Mouse (Mus musculus): ENCODE data around the gene Aunip. TPM values are rescaled to one million over a fixed set of nuclear protein-coding genes. Genes with fewer than 3 reads are reported as not detected.

Aunip gene
- polyA plus RNA-seq, 1 experiment from 2014 or later: 14.1 TPM

- H3K4me2 ChIP-seq: no peak overlapping the region
- H3K4me1 ChIP-seq: peaks cover 9% of the 10 kb centered on the region
- H3K27me3 ChIP-seq: no peaks in the 10 kb centered on the region
- H3K9ac ChIP-seq: no peak overlapping the region
- H3K27ac ChIP-seq: no peak overlapping the region
- 89% methylated on average over 6 of the region's 6 CpGs for WGBS
- no peak overlapping the region for H3K4me3 ChIP-seq (replicated peaks)
- ATAC-seq (ENCODE audit: low FRiP score): no peak
- H3K36me3 ChIP-seq (replicated peaks): peaks cover 10% of the 10 kb centered on the region
- H3K9me3 ChIP-seq: no peaks in the 10 kb centered on the region
These were observed 53.3 kb downstream of the Aunip start for GRCm38 (mm10) chr4:134564093-134564492.

GRCm38 (mm10) chr4:134567377-134568226 lies 56.8 kb downstream of the Aunip start:
- H3K36me3 ChIP-seq (replicated peaks): peaks cover 10% of the 10 kb centered on the region
- no peak overlapping the region for H3K4me3 ChIP-seq (replicated peaks)
- H3K4me1 ChIP-seq: peaks cover 9% of the 10 kb centered on the region
- H3K9me3 ChIP-seq: no peaks in the 10 kb centered on the region
- ATAC-seq (ENCODE audit: low FRiP score): peak; percentile 61; the same call in 1 of the 2 replicates
- no peaks in the 10 kb centered on the region for H3K27me3 ChIP-seq
- 21% methylated on average over 19 of the region's 19 CpGs for WGBS
- H3K27ac ChIP-seq: no peak overlapping the region
- peak overlapping the region; percentile 28; the same call in 1 of the 2 replicates for H3K4me2 ChIP-seq
- H3K9ac ChIP-seq: no peak overlapping the region

- Histone ChIP-seq H3K36me3 (replicated peaks) (peaks cover 10% of the 10 kb centered on the region), H3K27me3 (no peaks in the 10 kb centered on the region), H3K27ac (no peak overlapping the region), H3K9ac (no peak overlapping the region), H3K4me3 (replicated peaks) (no peak overlapping the region), H3K4me1 (peaks cover 9% of the 10 kb centered on the region), H3K9me3 (no peaks in the 10 kb centered on the region), H3K4me2 (no peak overlapping the region)
- no peak for ATAC-seq (ENCODE audit: low FRiP score)
- WGBS: 73% methylated on average over 6 of the region's 6 CpGs
These were observed 58.4 kb downstream of the Aunip start for GRCm38 (mm10) chr4:134569205-134569604.

GRCm38 (mm10) chr4:134569831-134570230 lies 59.0 kb downstream of the Aunip start:
- H3K9ac ChIP-seq: no peak overlapping the region
- no peaks in the 10 kb centered on the region for H3K27me3 ChIP-seq
- ATAC-seq (ENCODE audit: low FRiP score): no peak
- H3K27ac ChIP-seq: no peak overlapping the region
- H3K4me2 ChIP-seq: no peak overlapping the region
- H3K36me3 ChIP-seq (replicated peaks): peaks cover 10% of the 10 kb centered on the region
- peaks cover 9% of the 10 kb centered on the region for H3K4me1 ChIP-seq
- H3K4me3 ChIP-seq (replicated peaks): no peak overlapping the region
- WGBS: 85% methylated on average over 8 of the region's 8 CpGs
- H3K9me3 ChIP-seq: no peaks in the 10 kb centered on the region

GRCm38 (mm10) chr4:134570704-134571451 lies 60.1 kb downstream of the Aunip start:
- no peaks in the 10 kb centered on the region for H3K9me3 ChIP-seq
- H3K4me1 ChIP-seq: peaks cover 17% of the 10 kb centered on the region
- no peak overlapping the region for H3K4me3 ChIP-seq (replicated peaks)
- ATAC-seq (ENCODE audit: low FRiP score): no peak
- H3K9ac ChIP-seq: no peak overlapping the region
- H3K27me3 ChIP-seq: no peaks in the 10 kb centered on the region
- 75% methylated on average over 14 of the region's 14 CpGs for WGBS
- H3K27ac ChIP-seq: no peak overlapping the region; the same call in 1 of the 2 replicates
- H3K4me2 ChIP-seq: no peak overlapping the region
- H3K36me3 ChIP-seq (replicated peaks): no peaks in the 10 kb centered on the region

- no peak for ATAC-seq (ENCODE audit: low FRiP score)
- Histone ChIP-seq H3K9ac (no peak overlapping the region), H3K4me2 (no peak overlapping the region), H3K4me1 (peaks cover 14% of the 10 kb centered on the region), H3K27me3 (no peaks in the 10 kb centered on the region), H3K36me3 (replicated peaks) (no peaks in the 10 kb centered on the region), H3K9me3 (no peaks in the 10 kb centered on the region), H3K4me3 (replicated peaks) (no peak overlapping the region), H3K27ac (no peak overlapping the region)
- 89% methylated on average over 24 of the region's 24 CpGs for WGBS
These were observed 61.9 kb downstream of the Aunip start for GRCm38 (mm10) chr4:134572449-134573300.

Small RNAs within 50 kb of the gene (microRNA-seq; reads per million reads assigned to microRNA genes)
- 3.6 reads per million, percentile 11 among the genes with 10 or more reads in this experiment for gene Gm23634
- gene Mir6403: not detected

Other genes starting within 250 kb of the Aunip start
- gene Pdik1l, start 223.1 kb upstream of the Aunip start, polyA plus RNA-seq (2016; fragmentation: Nextera tagmentation; extraction: Ambion mirVana): 33.3 and 34.8 TPM in 2 replicates
- gene Trim63, start 195.9 kb upstream of the Aunip start, polyA plus RNA-seq (2016; fragmentation: Nextera tagmentation; extraction: Ambion mirVana): 0.17 and 0.27 TPM in 2 replicates
- not detected in 2 replicates for gene Slc30a2, start 167.8 kb upstream of the Aunip start, polyA plus RNA-seq (2016; fragmentation: Nextera tagmentation; extraction: Ambion mirVana)
- 0.32 and 0.37 TPM in 2 replicates for gene Extl1, start 127.1 kb upstream of the Aunip start, polyA plus RNA-seq (2016; fragmentation: Nextera tagmentation; extraction: Ambion mirVana)
- 7.2 and 8.3 TPM in 2 replicates for gene Pafah2, start 114.7 kb upstream of the Aunip start, polyA plus RNA-seq (2016; fragmentation: Nextera tagmentation; extraction: Ambion mirVana)
- gene Stmn1, start 42.7 kb upstream of the Aunip start, polyA plus RNA-seq (2016; fragmentation: Nextera tagmentation; extraction: Ambion mirVana): 4,517 and 4,745 TPM in 2 replicates
- gene Paqr7, start 14.3 kb upstream of the Aunip start, polyA plus RNA-seq (2016; fragmentation: Nextera tagmentation; extraction: Ambion mirVana): 3.8 and 4.9 TPM in 2 replicates
- gene Mtfr1l, start 24.4 kb downstream of the Aunip start, polyA plus RNA-seq (2016; fragmentation: Nextera tagmentation; extraction: Ambion mirVana): 125 and 129 TPM in 2 replicates
- 9.3 and 14.8 TPM in 2 replicates for gene Selenon, start 41.2 kb downstream of the Aunip start, polyA plus RNA-seq (2016; fragmentation: Nextera tagmentation; extraction: Ambion mirVana)
- 3.5 and 4.0 TPM in 2 replicates for gene Man1c1, start 193.3 kb downstream of the Aunip start, polyA plus RNA-seq (2016; fragmentation: Nextera tagmentation; extraction: Ambion mirVana)

Measured in forebrain, embryonic 12.5 days (tissue).